12 mouse cellular contexts compared by ENCODE assay signal in the genomic region with DNA sequence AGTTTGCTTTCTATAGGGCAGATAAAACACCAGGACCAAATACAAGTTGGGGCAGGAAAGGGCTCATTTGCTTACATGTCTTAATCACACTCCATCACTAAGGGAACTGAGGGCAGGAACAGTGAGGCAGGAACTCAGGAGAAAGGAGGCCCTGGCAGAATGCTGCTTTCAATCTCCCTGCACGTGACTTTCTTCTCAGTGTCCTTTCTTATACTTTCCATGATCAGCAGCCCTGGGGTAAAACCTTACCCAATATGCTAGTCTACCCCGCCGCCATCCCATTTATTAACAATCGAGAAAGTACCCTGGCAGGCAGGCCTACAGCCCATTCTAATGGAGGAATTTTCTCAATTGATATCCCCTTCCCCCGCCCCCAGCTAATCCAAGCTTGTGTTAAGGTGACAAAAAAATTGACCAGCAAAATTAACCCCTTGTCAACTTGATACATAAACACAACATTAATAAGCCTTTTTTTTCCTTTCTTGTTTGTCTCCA. TPM values are rescaled to one million over a fixed set of nuclear protein-coding genes. Genes with fewer than 3 reads are reported as not detected.
A peak's percentile ranks its signal among the peaks of the same experiment; 100 is the strongest.
DNase-seq lines count a peak whose midpoint lies in the region; ATAC-seq and TF ChIP-seq lines count a peak whose summit lies in the region.
"Had no signal": no experiment of that assay in that cellular context is flagged by ENCODE, and none has a peak within 500 bp of the region (broad histone marks: within the 10 kb centered on the region; RNA-seq: fewer than 3 reads in every experiment).

No protein-coding gene starts in this region.

- peak overlapping the region; percentile 93; the same call in 1 of the 2 replicates for H3K4me3 ChIP-seq in gastrocnemius, adult 2 months
- H3K4me3 ChIP-seq in midbrain, embryonic 10.5 days = peak overlapping the region; percentile 89
- no peak overlapping the region for H3K4me3 ChIP-seq in midbrain, embryonic 11.5 days (ENCODE audit: low read depth, low read length)
- no peak overlapping the region for H3K4me3 ChIP-seq in limb, embryonic 14.5 days (replicated peaks; ENCODE audit: low read length)
- H3K4me3 ChIP-seq in stomach, postnatal 0 days (ENCODE audit: low read depth, low read length) = no peak overlapping the region
- no peak overlapping the region for H3K4me3 ChIP-seq in intestine, embryonic 16.5 days (ENCODE audit: low read length)

- 83% methylated on average over 5 of the region's 5 CpGs for WGBS in midbrain, embryonic 10.5 days
- 78% methylated on average over 5 of the region's 5 CpGs for WGBS in midbrain, embryonic 11.5 days
- 81% methylated on average over 5 of the region's 5 CpGs for WGBS in limb, embryonic 14.5 days
- 78% methylated on average over 5 of the region's 5 CpGs for WGBS in stomach, postnatal 0 days
- WGBS in intestine, embryonic 16.5 days = 84% methylated on average over 5 of the region's 5 CpGs

- no peak overlapping the region for H3K9ac ChIP-seq in midbrain, embryonic 11.5 days (ENCODE audit: low read length)
- H3K9ac ChIP-seq in limb, embryonic 14.5 days (ENCODE audit: low read depth, low read length, severe bottlenecking) = no peak overlapping the region
- H3K9ac ChIP-seq in stomach, postnatal 0 days (ENCODE audit: low read length) = no peak overlapping the region
- no peak overlapping the region for H3K9ac ChIP-seq in intestine, embryonic 16.5 days (ENCODE audit: low read depth, low read length)

- H3K9me3 ChIP-seq in midbrain, embryonic 10.5 days (replicated peaks) = no peaks in the 10 kb centered on the region
- no peaks in the 10 kb centered on the region for H3K9me3 ChIP-seq in midbrain, embryonic 11.5 days (ENCODE audit: control insufficient read depth, low read length)
- no peaks in the 10 kb centered on the region for H3K9me3 ChIP-seq in limb, embryonic 14.5 days (ENCODE audit: control insufficient read depth, low read length)
- no peaks in the 10 kb centered on the region for H3K9me3 ChIP-seq in stomach, postnatal 0 days (ENCODE audit: control insufficient read depth, low read length)
- no peaks in the 10 kb centered on the region for H3K9me3 ChIP-seq in intestine, embryonic 16.5 days (ENCODE audit: control insufficient read depth, low read length)

- H3K4me1 ChIP-seq in midbrain, embryonic 10.5 days = peaks cover 28% of the 10 kb centered on the region
- peaks cover 3% of the 10 kb centered on the region for H3K4me1 ChIP-seq in midbrain, embryonic 11.5 days (ENCODE audit: control insufficient read depth, insufficient read depth, low read length)
- peaks cover 12% of the 10 kb centered on the region for H3K4me1 ChIP-seq in limb, embryonic 14.5 days (ENCODE audit: control insufficient read depth, insufficient read depth, low read length)
- H3K4me1 ChIP-seq in stomach, postnatal 0 days (replicated peaks; ENCODE audit: control insufficient read depth, insufficient read depth) = no peaks in the 10 kb centered on the region; the same call in 1 of the 2 replicates
- H3K4me1 ChIP-seq in intestine, embryonic 16.5 days (ENCODE audit: control insufficient read depth, insufficient read depth, low read length) = peaks cover 11% of the 10 kb centered on the region

- no peak overlapping the region for H3K4me2 ChIP-seq in midbrain, embryonic 11.5 days
- H3K4me2 ChIP-seq in limb, embryonic 14.5 days (replicated peaks; ENCODE audit: low read depth, low read length, severe bottlenecking) = no peak overlapping the region
- no peak overlapping the region for H3K4me2 ChIP-seq in stomach, postnatal 0 days (replicated peaks; ENCODE audit: low read depth)
- H3K4me2 ChIP-seq in intestine, embryonic 16.5 days (ENCODE audit: low read depth, low read length) = no peak overlapping the region

- H3K36me3 ChIP-seq in midbrain, embryonic 10.5 days = no peaks in the 10 kb centered on the region
- no peaks in the 10 kb centered on the region for H3K36me3 ChIP-seq in midbrain, embryonic 11.5 days (ENCODE audit: control insufficient read depth, insufficient read depth, low read length)
- H3K36me3 ChIP-seq in limb, embryonic 14.5 days (ENCODE audit: control insufficient read depth, insufficient read depth, low read length) = no peaks in the 10 kb centered on the region
- no peaks in the 10 kb centered on the region for H3K36me3 ChIP-seq in stomach, postnatal 0 days (ENCODE audit: control insufficient read depth, insufficient read depth, low read length)
- H3K36me3 ChIP-seq in intestine, embryonic 16.5 days (ENCODE audit: control insufficient read depth, insufficient read depth, low read length) = no peaks in the 10 kb centered on the region

- no peak for TF ChIP-seq EP300 in stomach, postnatal 0 days (optimal IDR thresholded peaks at IDR 0.05)

- ATAC-seq in midbrain, embryonic 11.5 days (ENCODE audit: low FRiP score) = no peak
- no peak for ATAC-seq in limb, embryonic 14.5 days (ENCODE audit: low FRiP score, low read depth)
- no peak for ATAC-seq in stomach, postnatal 0 days (ENCODE audit: low FRiP score, low TSS enrichment)
- no peak for ATAC-seq in intestine, embryonic 16.5 days

- intact Hi-C loops in gastrocnemius, adult 2 months (cut with DNase I) = loop anchor here (10.0 kb wide), 1 partner anchor 690 kb away; the partner anchor contains the start of gene Gabarapl1
- intact Hi-C loops in gastrocnemius, postnatal 36 days (cut with DNase I) = loop anchor here (10.0 kb wide), 1 partner anchor 690 kb away; the partner anchor contains the start of gene Gabarapl1

- H3K27me3 ChIP-seq in midbrain, embryonic 10.5 days (ENCODE audit: low read depth, poor library complexity, severe bottlenecking) = 0 out of 2 replicates have a peak, but pooled peaks cover 5% of the 10 kb centered on the region
- H3K27me3 ChIP-seq in midbrain, embryonic 11.5 days (ENCODE audit: control insufficient read depth, insufficient read depth, low read length) = no peaks in the 10 kb centered on the region
- H3K27me3 ChIP-seq in limb, embryonic 14.5 days (ENCODE audit: control insufficient read depth, insufficient read depth, low read length) = no peaks in the 10 kb centered on the region
- no peaks in the 10 kb centered on the region for H3K27me3 ChIP-seq in stomach, postnatal 0 days (ENCODE audit: control insufficient read depth, insufficient read depth, low read length)
- no peaks in the 10 kb centered on the region for H3K27me3 ChIP-seq in intestine, embryonic 16.5 days (replicated peaks; ENCODE audit: control insufficient read depth, insufficient read depth, low read length)

- no peak for TF ChIP-seq CTCF in gastrocnemius, adult 2 months (IDR thresholded peaks at IDR 0.05)
- no peak for TF ChIP-seq CTCF in stomach, postnatal 0 days (IDR thresholded peaks at IDR 0.05; ENCODE audit: low read depth)

- peak overlapping the region; percentile 97 for H3K27ac ChIP-seq in gastrocnemius, adult 2 months
- H3K27ac ChIP-seq in midbrain, embryonic 10.5 days (replicated peaks) = no peak overlapping the region
- no peak overlapping the region for H3K27ac ChIP-seq in midbrain, embryonic 11.5 days (ENCODE audit: low read depth, low read length)
- peak overlapping the region; percentile 93; the same call in 1 of the 2 replicates for H3K27ac ChIP-seq in limb, embryonic 14.5 days (replicated peaks; ENCODE audit: low read depth, low read length)
- H3K27ac ChIP-seq in stomach, postnatal 0 days (replicated peaks) = peak overlapping the region; percentile 98
- H3K27ac ChIP-seq in intestine, embryonic 16.5 days (ENCODE audit: low read length) = no peak overlapping the region

- no peak for TF ChIP-seq POLR2A in limb, embryonic 14.5 days (IDR thresholded peaks at IDR 0.05; ENCODE audit: borderline replicate concordance, extremely low read depth, insufficient read depth, insufficient read length)

- DNase-seq in gastrocnemius, adult 2 months = no peak
- DNase-seq in gastrocnemius, postnatal 36 days = no peak
- DNase-seq in midbrain, embryonic 10.5 days (ENCODE audit: low spot score) = no peak
- no peak for DNase-seq in midbrain, embryonic 11.5 days (ENCODE audit: low spot score, missing footprints)
- DNase-seq in limb, embryonic 14.5 days (ENCODE audit: low spot score) = no peak
- DNase-seq in stomach, postnatal 0 days (ENCODE audit: low spot score) = no peak
- DNase-seq in spleen, adult 12 weeks (ENCODE audit: low spot score) = no peak

RNA-seq across cellular contexts. Expression of gene Klrb1b, which starts 18.5 kb away (rescaled TPM):
- total RNA-seq in gastrocnemius, adult 2 months (2021) = not detected
- not detected for total RNA-seq in gastrocnemius, postnatal 36 days (2021)
- not detected in 2 replicates for polyA plus RNA-seq in midbrain, embryonic 10.5 days (2016; fragmentation: Nextera tagmentation; extraction: Ambion mirVana)
- not detected in 2 replicates for polyA plus RNA-seq in midbrain, embryonic 11.5 days (2014; fragmentation: Nextera tagmentation; extraction: Ambion mirVana)
- polyA plus RNA-seq in limb, embryonic 14.5 days (2012; rRNA removed) = 0.12 and 0.40 TPM in 2 replicates
- 0.23 and 0.39 TPM in 2 replicates for polyA plus RNA-seq in limb, embryonic 14.5 days (2014; fragmentation: Nextera tagmentation; extraction: Ambion mirVana)
- polyA plus RNA-seq in stomach, postnatal 0 days (2015; fragmentation: Nextera tagmentation; extraction: Ambion mirVana) = 0.16 and 0.19 TPM in 2 replicates
- polyA plus RNA-seq in intestine, embryonic 16.5 days (2015; fragmentation: Nextera tagmentation; extraction: Ambion mirVana) = 1.1 and 1.4 TPM in 2 replicates
- total RNA-seq: layer of hippocampus, adult 18-20 months had no signal
- polyA plus RNA-seq: adrenal gland, adult 2 months; embryonic facial prominence, embryonic 11.5 days had no signal

RNA-seq across cellular contexts. Expression of gene Gm44511, which starts 18.5 kb away (rescaled TPM):
- not detected for total RNA-seq in gastrocnemius, adult 2 months (2021)
- total RNA-seq in gastrocnemius, postnatal 36 days (2021) = not detected
- not detected in 2 replicates for polyA plus RNA-seq in midbrain, embryonic 10.5 days (2016; fragmentation: Nextera tagmentation; extraction: Ambion mirVana)
- polyA plus RNA-seq in midbrain, embryonic 11.5 days (2014; fragmentation: Nextera tagmentation; extraction: Ambion mirVana) = not detected in 2 replicates
- 0.33 TPM in 1 of 2 replicates, not detected in the other for polyA plus RNA-seq in limb, embryonic 14.5 days (2012; rRNA removed)
- not detected in 2 replicates for polyA plus RNA-seq in limb, embryonic 14.5 days (2014; fragmentation: Nextera tagmentation; extraction: Ambion mirVana)
- polyA plus RNA-seq in stomach, postnatal 0 days (2015; fragmentation: Nextera tagmentation; extraction: Ambion mirVana) = not detected in 2 replicates
- polyA plus RNA-seq in intestine, embryonic 16.5 days (2015; fragmentation: Nextera tagmentation; extraction: Ambion mirVana) = 0.38 TPM in 1 of 2 replicates, not detected in the other
- total RNA-seq: adrenal gland, adult 2 months; layer of hippocampus, adult 18-20 months; megakaryocyte-erythroid progenitor cell, adult 5-6 weeks had no signal
- polyA plus RNA-seq: adrenal gland, adult 2 months; embryonic facial prominence, embryonic 11.5 days had no signal

RNA-seq across cellular contexts. Expression of gene Clec2i, which starts 42.8 kb away (rescaled TPM):
- total RNA-seq in gastrocnemius, adult 2 months (2021) = not detected
- under 1 TPM in 1 of 2 experiments, not detected in 1; 0.18 TPM for total RNA-seq in gastrocnemius, postnatal 36 days (2021)
- 0.16 TPM in 1 of 2 replicates, not detected in the other for polyA plus RNA-seq in midbrain, embryonic 10.5 days (2016; fragmentation: Nextera tagmentation; extraction: Ambion mirVana)
- not detected in 2 replicates for polyA plus RNA-seq in midbrain, embryonic 11.5 days (2014; fragmentation: Nextera tagmentation; extraction: Ambion mirVana)
- 0.16 and 0.17 TPM in 2 replicates for polyA plus RNA-seq in limb, embryonic 14.5 days (2012; rRNA removed)
- polyA plus RNA-seq in limb, embryonic 14.5 days (2014; fragmentation: Nextera tagmentation; extraction: Ambion mirVana) = 0.14 TPM in 1 of 2 replicates, not detected in the other
- polyA plus RNA-seq in stomach, postnatal 0 days (2015; fragmentation: Nextera tagmentation; extraction: Ambion mirVana) = 0.06 and 0.17 TPM in 2 replicates
- polyA plus RNA-seq in intestine, embryonic 16.5 days (2015; fragmentation: Nextera tagmentation; extraction: Ambion mirVana) = 0.22 and 0.40 TPM in 2 replicates
- total RNA-seq: layer of hippocampus, adult 18-20 months had no signal
- polyA plus RNA-seq: adrenal gland, adult 2 months; embryonic facial prominence, embryonic 11.5 days had no signal

RNA-seq across cellular contexts. Expression of gene BC035044, which starts 46.3 kb away (rescaled TPM):
- total RNA-seq in gastrocnemius, adult 2 months (2021) = not detected
- total RNA-seq in gastrocnemius, postnatal 36 days (2021) = not detected
- 1.3 and 1.4 TPM in 2 replicates for polyA plus RNA-seq in midbrain, embryonic 10.5 days (2016; fragmentation: Nextera tagmentation; extraction: Ambion mirVana)
- polyA plus RNA-seq in midbrain, embryonic 11.5 days (2014; fragmentation: Nextera tagmentation; extraction: Ambion mirVana) = 0.67 and 0.90 TPM in 2 replicates
- polyA plus RNA-seq in limb, embryonic 14.5 days (2012; rRNA removed) = 0.67 and 0.77 TPM in 2 replicates
- polyA plus RNA-seq in limb, embryonic 14.5 days (2014; fragmentation: Nextera tagmentation; extraction: Ambion mirVana) = 1.2 and 1.5 TPM in 2 replicates
- polyA plus RNA-seq in stomach, postnatal 0 days (2015; fragmentation: Nextera tagmentation; extraction: Ambion mirVana) = 0.59 and 0.68 TPM in 2 replicates
- 1.6 and 1.9 TPM in 2 replicates for polyA plus RNA-seq in intestine, embryonic 16.5 days (2015; fragmentation: Nextera tagmentation; extraction: Ambion mirVana)

RNA-seq across cellular contexts. Expression of gene Klrb1c, which starts 55.6 kb away (rescaled TPM):
- total RNA-seq in gastrocnemius, adult 2 months (2021) = not detected
- total RNA-seq in gastrocnemius, postnatal 36 days (2021) = not detected
- polyA plus RNA-seq in midbrain, embryonic 10.5 days (2016; fragmentation: Nextera tagmentation; extraction: Ambion mirVana) = not detected in 2 replicates
- polyA plus RNA-seq in midbrain, embryonic 11.5 days (2014; fragmentation: Nextera tagmentation; extraction: Ambion mirVana) = 0.08 TPM in 1 of 2 replicates, not detected in the other
- polyA plus RNA-seq in limb, embryonic 14.5 days (2012; rRNA removed) = 0.15 TPM in 1 of 2 replicates, not detected in the other
- polyA plus RNA-seq in limb, embryonic 14.5 days (2014; fragmentation: Nextera tagmentation; extraction: Ambion mirVana) = 0.14 TPM in 1 of 2 replicates, not detected in the other
- polyA plus RNA-seq in stomach, postnatal 0 days (2015; fragmentation: Nextera tagmentation; extraction: Ambion mirVana) = 0.07 and 0.18 TPM in 2 replicates
- polyA plus RNA-seq in intestine, embryonic 16.5 days (2015; fragmentation: Nextera tagmentation; extraction: Ambion mirVana) = 0.13 and 0.38 TPM in 2 replicates
- total RNA-seq: layer of hippocampus, adult 18-20 months had no signal
- polyA plus RNA-seq: embryonic facial prominence, embryonic 11.5 days had no signal

Comparison
In these comparisons a context has a peak if more than half of its experiments do, and no peak if none do; other contexts are left out.
1. H3K4me3 ChIP-seq: peak in gastrocnemius, adult 2 months (single experiment) and midbrain, embryonic 10.5 days (single experiment); none in midbrain, embryonic 11.5 days (single experiment), limb, embryonic 14.5 days (single experiment), stomach, postnatal 0 days (single experiment) and intestine, embryonic 16.5 days (single experiment).
2. H3K27ac ChIP-seq: peak in gastrocnemius, adult 2 months (single experiment), limb, embryonic 14.5 days (single experiment) and stomach, postnatal 0 days (single experiment); none in midbrain, embryonic 10.5 days (single experiment), midbrain, embryonic 11.5 days (single experiment) and intestine, embryonic 16.5 days (single experiment).